Mouse (Mus musculus): ENCODE data around the gene Aldh3a1. TPM values are rescaled to one million over a fixed set of nuclear protein-coding genes. Genes with fewer than 3 reads are reported as not detected.

The Aldh3a1 gene
- polyA plus RNA-seq, 1 experiment from 2014 or later: not detected

Other genes starting within 250 kb of the Aldh3a1 start
- 0.16 TPM in 1 of 2 replicates, not detected in the other for gene Kcnj12, start 185.0 kb upstream of the Aldh3a1 start, polyA plus RNA-seq (2014; fragmentation: Nextera tagmentation; extraction: Ambion mirVana)
- gene Tnfrsf13b, start 80.8 kb upstream of the Aldh3a1 start, polyA plus RNA-seq (2014; fragmentation: Nextera tagmentation; extraction: Ambion mirVana): 0.83 and 1.0 TPM in 2 replicates
- gene Usp22, start 32.5 kb upstream of the Aldh3a1 start, polyA plus RNA-seq (2014; fragmentation: Nextera tagmentation; extraction: Ambion mirVana): 259 and 277 TPM in 2 replicates
- gene Aldh3a2, start 59.9 kb downstream of the Aldh3a1 start, polyA plus RNA-seq (2014; fragmentation: Nextera tagmentation; extraction: Ambion mirVana): 20.9 and 21.8 TPM in 2 replicates
- not detected in 2 replicates for gene Slc47a2, start 135.3 kb downstream of the Aldh3a1 start, polyA plus RNA-seq (2014; fragmentation: Nextera tagmentation; extraction: Ambion mirVana)
- 0.09 and 0.11 TPM in 2 replicates for gene Slc47a1, start 170.8 kb downstream of the Aldh3a1 start, polyA plus RNA-seq (2014; fragmentation: Nextera tagmentation; extraction: Ambion mirVana)
- 1.3 TPM in 2 replicates for gene Rnf112, start 246.6 kb downstream of the Aldh3a1 start, polyA plus RNA-seq (2014; fragmentation: Nextera tagmentation; extraction: Ambion mirVana)